Mouse (Mus musculus): ENCODE results near the gene Fgd4. TPM values are rescaled to one million over a fixed set of nuclear protein-coding genes. Genes with fewer than 3 reads are reported as not detected.
A peak's percentile ranks its signal among the peaks of the same experiment; 100 is the strongest.

The Fgd4 gene
- polyA plus RNA-seq (2015; fragmentation: Nextera tagmentation; extraction: Ambion mirVana): 10.3 and 11.5 TPM in 2 replicates

DNA sequence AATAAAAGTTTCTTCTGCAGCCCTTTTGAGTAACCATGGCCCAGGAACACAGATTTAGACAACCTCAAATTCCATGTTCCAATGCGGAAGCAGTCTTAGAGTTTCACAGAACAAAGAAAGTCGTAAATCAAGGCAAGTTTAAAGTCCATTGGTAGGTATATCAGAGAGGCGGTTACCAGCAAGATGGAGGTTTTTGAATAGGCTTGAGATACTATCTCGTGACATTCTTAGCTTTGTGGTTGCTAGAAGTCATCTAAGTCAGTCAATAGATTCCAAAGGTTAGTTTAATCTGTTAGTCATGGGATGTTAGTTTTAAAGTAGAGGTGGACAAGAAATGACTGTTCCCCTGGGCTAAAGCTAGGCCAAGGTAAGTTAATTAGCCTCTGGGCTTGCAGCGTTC lies at the start of gene Fgd4:
Fgd4 (minus strand) TSS at position 89 of the 400 bp plus-strand sequence.
- ATAC-seq (ENCODE audit: insufficient read depth, low FRiP score): peak; percentile 14; the same call in 1 of the 2 replicates
- Histone ChIP-seq H3K4me2 (ENCODE audit: low read depth, low read length) (peak within 1 kb of the TSS; percentile 86), H3K4me3 (replicated peaks; ENCODE audit: low read length) (peak within 1 kb of the TSS; percentile 86), H3K27ac (ENCODE audit: low read length) (peak within 1 kb of the TSS; percentile 93), H3K9me3 (replicated peaks; ENCODE audit: control insufficient read depth, low read length) (no peaks in the 10 kb centered on the region), H3K27me3 (ENCODE audit: control insufficient read depth, insufficient read depth, low read length) (no peaks in the 10 kb centered on the region), H3K4me1 (ENCODE audit: control insufficient read depth, insufficient read depth, low read length) (peaks cover 3% of the 10 kb centered on the region; the same call in 1 of the 2 replicates), H3K9ac (ENCODE audit: low read length) (peak within 1 kb of the TSS; percentile 94), H3K36me3 (ENCODE audit: control insufficient read depth, insufficient read depth, low read length) (no peaks in the 10 kb centered on the region)
- 29% methylated on average over 5 of the region's 5 CpGs for WGBS

DNA sequence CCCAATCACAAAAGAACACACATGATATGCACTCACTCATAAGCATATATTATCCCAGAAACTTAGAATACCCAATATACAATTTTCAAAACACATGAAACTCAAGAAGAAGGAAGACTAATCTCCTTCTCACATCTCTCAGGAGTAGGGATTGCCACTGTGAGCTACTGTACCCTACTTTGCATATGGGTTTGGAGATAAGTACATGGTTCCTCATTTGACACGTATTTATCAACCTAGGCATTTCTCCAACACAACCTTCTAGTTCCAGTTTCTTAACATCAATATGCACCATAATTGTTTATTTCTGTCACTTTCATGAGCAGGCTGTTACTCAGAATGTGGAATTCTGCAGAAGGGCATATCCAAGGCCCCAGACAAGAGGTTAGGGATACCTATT lies 44.8 kb upstream of the Fgd4 start:
- Histone ChIP-seq H3K9ac (ENCODE audit: low read length) (no peak overlapping the region), H3K9me3 (replicated peaks; ENCODE audit: control insufficient read depth, low read length) (no peaks in the 10 kb centered on the region), H3K27me3 (ENCODE audit: control insufficient read depth, insufficient read depth, low read length) (no peaks in the 10 kb centered on the region), H3K36me3 (ENCODE audit: control insufficient read depth, insufficient read depth, low read length) (no peaks in the 10 kb centered on the region), H3K4me2 (ENCODE audit: low read depth, low read length) (no peak overlapping the region), H3K4me1 (ENCODE audit: control insufficient read depth, insufficient read depth, low read length) (no peaks in the 10 kb centered on the region), H3K27ac (ENCODE audit: low read length) (no peak overlapping the region), H3K4me3 (replicated peaks; ENCODE audit: low read length) (no peak overlapping the region)
- 72% methylated on average over 1 of the region's 1 CpGs for WGBS
- ATAC-seq (ENCODE audit: insufficient read depth, low FRiP score): no peak

GRCm38 (mm10) chr16:16633730-16634129 lies 33.4 kb upstream of the Fgd4 start:
- Histone ChIP-seq H3K27ac (ENCODE audit: low read length) (no peak overlapping the region), H3K4me1 (ENCODE audit: control insufficient read depth, insufficient read depth, low read length) (no peaks in the 10 kb centered on the region), H3K4me3 (replicated peaks; ENCODE audit: low read length) (no peak overlapping the region), H3K27me3 (ENCODE audit: control insufficient read depth, insufficient read depth, low read length) (no peaks in the 10 kb centered on the region), H3K9me3 (replicated peaks; ENCODE audit: control insufficient read depth, low read length) (no peaks in the 10 kb centered on the region), H3K4me2 (ENCODE audit: low read depth, low read length) (no peak overlapping the region), H3K36me3 (ENCODE audit: control insufficient read depth, insufficient read depth, low read length) (no peaks in the 10 kb centered on the region), H3K9ac (ENCODE audit: low read length) (no peak overlapping the region)
- no peak for ATAC-seq (ENCODE audit: insufficient read depth, low FRiP score)

GRCm38 (mm10) chr16:16599586-16600401 lies 555 bp downstream of the Fgd4 start:
- H3K27me3 ChIP-seq (ENCODE audit: control insufficient read depth, insufficient read depth, low read length): no peaks in the 10 kb centered on the region
- ATAC-seq (ENCODE audit: insufficient read depth, low FRiP score): peak; percentile 97
- H3K27ac ChIP-seq (ENCODE audit: low read length): peak overlapping the region; percentile 93
- H3K4me2 ChIP-seq (ENCODE audit: low read depth, low read length): peak overlapping the region; percentile 86
- no peaks in the 10 kb centered on the region for H3K36me3 ChIP-seq (ENCODE audit: control insufficient read depth, insufficient read depth, low read length)
- WGBS: under 1% methylated on average over 77 of the region's 77 CpGs
- peak overlapping the region; percentile 86 for H3K4me3 ChIP-seq (replicated peaks; ENCODE audit: low read length)
- H3K4me1 ChIP-seq (ENCODE audit: control insufficient read depth, insufficient read depth, low read length): peaks cover 3% of the 10 kb centered on the region; the same call in 1 of the 2 replicates
- peak overlapping the region; percentile 94 for H3K9ac ChIP-seq (ENCODE audit: low read length)
- H3K9me3 ChIP-seq (replicated peaks; ENCODE audit: control insufficient read depth, low read length): no peaks in the 10 kb centered on the region

- H3K4me1 ChIP-seq (ENCODE audit: control insufficient read depth, insufficient read depth, low read length): peaks cover 3% of the 10 kb centered on the region; the same call in 1 of the 2 replicates
- H3K4me2 ChIP-seq (ENCODE audit: low read depth, low read length): no peak overlapping the region
- no peak overlapping the region for H3K27ac ChIP-seq (ENCODE audit: low read length)
- no peaks in the 10 kb centered on the region for H3K36me3 ChIP-seq (ENCODE audit: control insufficient read depth, insufficient read depth, low read length)
- no peak for ATAC-seq (ENCODE audit: insufficient read depth, low FRiP score)
- H3K9me3 ChIP-seq (replicated peaks; ENCODE audit: control insufficient read depth, low read length): no peaks in the 10 kb centered on the region
- H3K4me3 ChIP-seq (replicated peaks; ENCODE audit: low read length): no peak overlapping the region
- H3K9ac ChIP-seq (ENCODE audit: low read length): no peak overlapping the region
- H3K27me3 ChIP-seq (ENCODE audit: control insufficient read depth, insufficient read depth, low read length): no peaks in the 10 kb centered on the region
Measured at GRCm38 (mm10) chr16:16596582-16596981, 3.8 kb downstream of the Fgd4 start.

GRCm38 (mm10) chr16:16592622-16593021 lies 7.7 kb downstream of the Fgd4 start:
- Histone ChIP-seq H3K27me3 (ENCODE audit: control insufficient read depth, insufficient read depth, low read length) (no peaks in the 10 kb centered on the region), H3K4me2 (ENCODE audit: low read depth, low read length) (no peak overlapping the region), H3K27ac (ENCODE audit: low read length) (no peak overlapping the region), H3K4me1 (ENCODE audit: control insufficient read depth, insufficient read depth, low read length) (no peaks in the 10 kb centered on the region), H3K4me3 (replicated peaks; ENCODE audit: low read length) (no peak overlapping the region), H3K9ac (ENCODE audit: low read length) (no peak overlapping the region), H3K9me3 (replicated peaks; ENCODE audit: control insufficient read depth, low read length) (no peaks in the 10 kb centered on the region), H3K36me3 (ENCODE audit: control insufficient read depth, insufficient read depth, low read length) (no peaks in the 10 kb centered on the region)
- ATAC-seq (ENCODE audit: insufficient read depth, low FRiP score): no peak

DNA sequence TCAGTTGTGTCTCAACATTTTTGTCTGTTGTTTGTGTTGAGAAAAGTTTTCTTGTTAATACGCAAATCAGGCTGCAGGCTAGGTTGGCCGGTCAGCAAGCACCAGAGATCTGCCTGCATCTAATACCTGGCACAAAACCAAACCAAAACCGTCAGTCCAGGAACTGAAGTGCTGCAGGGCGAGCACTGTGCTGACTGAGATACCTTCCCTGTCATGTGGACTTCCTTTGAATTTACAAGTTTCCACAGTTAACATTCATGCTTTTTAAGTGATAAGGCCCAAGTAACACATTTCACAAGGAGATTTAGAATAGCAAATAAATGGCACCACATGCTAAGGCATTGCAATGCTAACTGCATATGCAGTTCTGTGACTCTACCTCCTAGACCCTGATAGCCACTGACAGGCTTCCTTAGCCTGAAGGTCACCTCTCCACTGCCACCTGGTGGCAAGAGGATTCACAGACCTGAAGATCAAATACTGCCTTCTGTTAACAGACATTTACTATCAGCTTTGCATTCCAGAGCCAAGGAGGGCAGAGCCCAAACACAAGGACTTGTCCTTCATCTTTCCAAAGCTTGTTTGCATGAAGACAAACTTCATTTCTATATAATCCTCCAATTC lies 15.8 kb downstream of the Fgd4 start:
- Histone ChIP-seq H3K36me3 (ENCODE audit: control insufficient read depth, insufficient read depth, low read length) (no peaks in the 10 kb centered on the region), H3K27ac (ENCODE audit: low read length) (no peak overlapping the region), H3K9me3 (replicated peaks; ENCODE audit: control insufficient read depth, low read length) (no peaks in the 10 kb centered on the region), H3K4me3 (replicated peaks; ENCODE audit: low read length) (no peak overlapping the region), H3K9ac (ENCODE audit: low read length) (no peak overlapping the region), H3K4me2 (ENCODE audit: low read depth, low read length) (no peak overlapping the region), H3K27me3 (ENCODE audit: control insufficient read depth, insufficient read depth, low read length) (no peaks in the 10 kb centered on the region), H3K4me1 (ENCODE audit: control insufficient read depth, insufficient read depth, low read length) (no peaks in the 10 kb centered on the region)
- WGBS: 70% methylated on average over 4 of the region's 4 CpGs
- ATAC-seq (ENCODE audit: insufficient read depth, low FRiP score): peak; percentile 75

GRCm38 (mm10) chr16:16576556-16576955 lies 23.8 kb downstream of the Fgd4 start:
- H3K4me1 ChIP-seq (ENCODE audit: control insufficient read depth, insufficient read depth, low read length): no peaks in the 10 kb centered on the region
- ATAC-seq (ENCODE audit: insufficient read depth, low FRiP score): no peak
- no peak overlapping the region for H3K9ac ChIP-seq (ENCODE audit: low read length)
- H3K4me3 ChIP-seq (replicated peaks; ENCODE audit: low read length): no peak overlapping the region
- H3K27ac ChIP-seq (ENCODE audit: low read length): no peak overlapping the region
- H3K4me2 ChIP-seq (ENCODE audit: low read depth, low read length): no peak overlapping the region
- no peaks in the 10 kb centered on the region for H3K27me3 ChIP-seq (ENCODE audit: control insufficient read depth, insufficient read depth, low read length)
- H3K9me3 ChIP-seq (replicated peaks; ENCODE audit: control insufficient read depth, low read length): no peaks in the 10 kb centered on the region
- no peaks in the 10 kb centered on the region for H3K36me3 ChIP-seq (ENCODE audit: control insufficient read depth, insufficient read depth, low read length)

GRCm38 (mm10) chr16:16574508-16574907 lies 25.8 kb downstream of the Fgd4 start:
- H3K4me3 ChIP-seq (replicated peaks; ENCODE audit: low read length): no peak overlapping the region
- no peaks in the 10 kb centered on the region for H3K36me3 ChIP-seq (ENCODE audit: control insufficient read depth, insufficient read depth, low read length)
- no peaks in the 10 kb centered on the region for H3K27me3 ChIP-seq (ENCODE audit: control insufficient read depth, insufficient read depth, low read length)
- no peak overlapping the region for H3K9ac ChIP-seq (ENCODE audit: low read length)
- H3K9me3 ChIP-seq (replicated peaks; ENCODE audit: control insufficient read depth, low read length): no peaks in the 10 kb centered on the region
- no peak overlapping the region for H3K27ac ChIP-seq (ENCODE audit: low read length)
- ATAC-seq (ENCODE audit: insufficient read depth, low FRiP score): no peak
- H3K4me1 ChIP-seq (ENCODE audit: control insufficient read depth, insufficient read depth, low read length): no peaks in the 10 kb centered on the region
- H3K4me2 ChIP-seq (ENCODE audit: low read depth, low read length): no peak overlapping the region
